Mouse (Mus musculus) inflammation-experienced regulatory T-cells, adult 6 months (primary cell): Measurements from ENCODE around the gene Plcl1. TPM values are rescaled to one million over a fixed set of nuclear protein-coding genes. Genes with fewer than 3 reads are reported as not detected.

Experiments
- ATAC-seq: one replicate; pipeline ENCODE4 v1.8.0; 2017
- polyA plus RNA-seq, 3 experiments: library from polyadenylated mRNA; unstranded; fragments of 100-300 nt; shearing (Covaris generic); gene quantifications; one replicate each; pipeline ENCODE4 v1.2.1; 2017

Gene Plcl1
- polyA plus RNA-seq, 3 experiments from 2014 or later, result 0.49 to 3.0 (median 2.5) TPM

GRCm38 (mm10) chr1:55528547-55529304 is 123.0 kb downstream of the Plcl1 start:
- ATAC-seq, result peak; percentile 80

GRCm38 (mm10) chr1:55533823-55534222 is 128.1 kb downstream of the Plcl1 start:
- ATAC-seq, result no peak

GRCm38 (mm10) chr1:55554405-55554804 is 148.7 kb downstream of the Plcl1 start:
- ATAC-seq, result no peak

- no peak for ATAC-seq
Observed at GRCm38 (mm10) chr1:55557960-55558359, 152.2 kb downstream of the Plcl1 start.

GRCm38 (mm10) chr1:55558409-55558808 is 152.7 kb downstream of the Plcl1 start:
- no peak for ATAC-seq

- no peak for ATAC-seq
Observed at GRCm38 (mm10) chr1:55559998-55560397, 154.3 kb downstream of the Plcl1 start.

- no peak for ATAC-seq
Observed at GRCm38 (mm10) chr1:55565933-55566332, 160.2 kb downstream of the Plcl1 start.

- ATAC-seq, result no peak
Observed at GRCm38 (mm10) chr1:55567801-55568360, 162.2 kb downstream of the Plcl1 start.

GRCm38 (mm10) chr1:55570225-55570624 is 164.5 kb downstream of the Plcl1 start:
- no peak for ATAC-seq

- ATAC-seq, result no peak
Observed at GRCm38 (mm10) chr1:55571399-55571798, 165.7 kb downstream of the Plcl1 start.

GRCm38 (mm10) chr1:55572202-55572601 is 166.5 kb downstream of the Plcl1 start:
- no peak for ATAC-seq

- no peak for ATAC-seq
Observed at GRCm38 (mm10) chr1:55572664-55573063, 166.9 kb downstream of the Plcl1 start.

- ATAC-seq, result no peak
Observed at GRCm38 (mm10) chr1:55575916-55576315, 170.2 kb downstream of the Plcl1 start.

- no peak for ATAC-seq
Observed at GRCm38 (mm10) chr1:55581752-55582151, 176.0 kb downstream of the Plcl1 start.

- no peak for ATAC-seq
Observed at GRCm38 (mm10) chr1:55585441-55585840, 179.7 kb downstream of the Plcl1 start.

- ATAC-seq, result no peak
Observed at GRCm38 (mm10) chr1:55588090-55588489, 182.4 kb downstream of the Plcl1 start.

- ATAC-seq, result no peak
Observed at GRCm38 (mm10) chr1:55590047-55590446, 184.3 kb downstream of the Plcl1 start.

- no peak for ATAC-seq
Observed at GRCm38 (mm10) chr1:55600496-55600895, 194.8 kb downstream of the Plcl1 start.

- ATAC-seq, result no peak
Observed at GRCm38 (mm10) chr1:55604593-55604992, 198.9 kb downstream of the Plcl1 start.

GRCm38 (mm10) chr1:55605450-55605849 is 199.7 kb downstream of the Plcl1 start:
- ATAC-seq, result no peak

- ATAC-seq, result no peak
Observed at GRCm38 (mm10) chr1:55605956-55606355, 200.2 kb downstream of the Plcl1 start.

- no peak for ATAC-seq
Observed at GRCm38 (mm10) chr1:55606405-55606804, 200.7 kb downstream of the Plcl1 start.

- no peak for ATAC-seq
Observed at GRCm38 (mm10) chr1:55612759-55613328, 207.1 kb downstream of the Plcl1 start.

- peak; percentile 9 for ATAC-seq
Observed at GRCm38 (mm10) chr1:55617857-55618256, 212.1 kb downstream of the Plcl1 start.
